Mouse (Mus musculus) R1 (cell line): ENCODE measurements around the gene Nr3c2.

Experiments used
- DNase-seq: peaks from one replicate; pipeline ENCODE4 v3.0.0-alpha.2; 2018; ENCODE audit warnings: low read depth, low spot score

Gene Nr3c2

DNA sequence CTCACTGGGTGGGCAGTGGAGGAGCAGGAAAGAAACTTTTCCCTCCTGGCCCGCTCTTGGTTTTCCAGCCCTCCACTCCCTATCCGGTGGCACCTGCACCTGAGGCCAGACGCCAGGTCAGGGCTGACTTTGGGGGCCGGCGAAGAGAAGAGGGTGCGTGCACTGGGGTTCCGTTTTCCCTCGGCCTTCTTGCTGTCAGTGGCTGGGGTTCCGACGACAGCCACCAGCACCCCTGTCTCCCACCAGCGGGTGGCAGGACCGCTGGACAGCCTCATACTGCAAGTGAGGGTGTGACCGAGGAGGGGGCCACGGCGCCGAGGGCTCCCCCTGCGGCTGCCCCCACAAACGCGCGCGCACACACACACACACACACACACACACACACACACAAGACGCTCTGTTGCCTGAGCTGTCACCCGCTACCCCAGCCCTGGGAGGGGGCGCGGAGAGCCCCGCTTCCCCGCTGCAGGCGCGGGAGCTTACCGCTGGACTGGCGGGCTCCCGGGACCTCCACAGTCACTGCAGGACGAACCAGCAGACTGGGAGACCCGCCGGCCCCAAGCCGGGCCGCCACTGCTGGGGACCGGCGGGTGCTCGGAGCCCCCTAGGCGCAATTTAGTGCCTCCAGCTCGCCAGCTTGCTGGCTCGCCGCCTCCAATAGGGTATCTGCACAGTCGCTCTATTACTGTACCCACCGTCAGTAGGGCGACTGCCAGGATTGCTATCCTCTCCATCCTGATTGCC lies at the start of gene Nr3c2:
Gene Nr3c2, plus strand, starts transcription at position 32 of the 744 bp plus-strand sequence.
- DNase-seq = peak; percentile 35

DNA sequence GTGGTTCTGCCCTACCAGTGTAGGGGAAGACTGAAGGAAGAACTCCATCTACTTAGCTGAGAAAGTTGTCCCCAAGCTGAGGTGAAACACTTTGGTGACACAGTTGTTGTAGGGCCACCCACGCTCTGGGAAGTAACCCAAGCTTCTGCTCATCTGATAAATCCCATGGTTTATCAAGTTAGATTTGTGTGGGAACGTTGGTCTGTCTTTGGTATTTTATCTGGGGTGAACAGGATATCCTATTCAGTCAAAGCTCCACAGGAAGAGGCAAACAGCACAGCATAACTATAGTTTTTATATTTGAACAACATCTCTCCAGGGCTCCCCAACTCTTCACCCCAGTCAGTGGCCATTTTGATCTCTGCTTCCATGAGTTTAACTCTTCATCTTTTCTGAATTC lies 40.7 kb upstream of the Nr3c2 start:
- no peak for DNase-seq

DNA sequence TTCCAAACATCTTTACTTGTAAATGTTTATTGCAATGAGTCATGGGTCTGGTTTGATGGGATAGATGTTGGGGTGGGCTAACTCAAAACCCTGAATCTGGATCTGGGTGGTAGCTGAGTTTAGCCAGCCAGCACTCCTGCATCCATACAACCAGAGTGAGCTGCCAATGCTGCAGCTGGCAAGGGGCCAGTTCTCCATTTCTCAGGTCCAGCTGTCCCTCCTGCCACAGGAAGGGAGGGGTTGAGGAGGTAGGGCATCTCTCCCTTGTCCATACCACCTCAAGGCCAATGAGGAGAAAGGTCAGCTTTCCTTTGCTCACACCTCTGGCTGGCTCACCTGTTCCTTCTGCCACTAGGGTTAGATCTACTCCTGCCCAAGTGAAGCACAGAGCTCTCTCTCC lies 39.5 kb upstream of the Nr3c2 start:
- peak; percentile 4 for DNase-seq

DNA sequence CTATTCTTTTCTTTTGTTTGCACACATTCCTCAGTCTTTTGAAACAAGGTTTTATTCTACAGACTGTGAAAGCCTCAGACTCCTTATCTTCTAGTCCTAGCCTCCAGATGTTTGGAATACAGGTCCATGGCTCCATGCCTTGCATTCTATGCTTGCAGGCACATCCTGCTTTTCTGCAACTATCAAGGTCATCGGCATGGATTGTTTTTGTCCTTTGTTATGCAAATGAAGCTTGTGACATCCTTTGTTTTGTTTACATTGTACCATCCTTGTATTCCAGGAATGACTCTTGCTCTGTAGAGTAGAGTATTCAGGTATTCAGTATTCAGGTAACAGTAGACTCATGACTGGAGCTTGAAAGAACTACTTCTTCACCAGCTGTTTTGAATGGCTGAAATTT lies 36.2 kb upstream of the Nr3c2 start:
- DNase-seq = peak; percentile 63

DNA sequence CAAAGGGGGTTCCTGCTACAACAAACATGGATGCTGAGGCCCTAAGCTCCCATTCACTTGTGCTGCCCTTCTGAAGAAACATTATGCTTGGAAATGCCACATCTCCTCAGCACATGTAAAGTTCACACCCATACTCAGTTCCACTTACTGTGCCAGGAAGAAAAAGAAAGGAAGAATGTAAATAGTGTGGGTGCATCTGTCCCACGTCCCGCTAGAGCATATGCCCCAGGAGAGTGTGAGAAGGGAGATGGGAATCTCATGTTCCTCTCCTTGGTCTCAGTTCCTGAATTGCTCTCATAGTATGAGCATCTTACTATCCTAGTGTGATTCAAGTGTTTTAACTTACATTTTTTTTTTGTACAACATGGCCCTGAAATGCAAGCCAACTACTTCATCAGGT lies 22.4 kb upstream of the Nr3c2 start:
- no peak for DNase-seq

DNA sequence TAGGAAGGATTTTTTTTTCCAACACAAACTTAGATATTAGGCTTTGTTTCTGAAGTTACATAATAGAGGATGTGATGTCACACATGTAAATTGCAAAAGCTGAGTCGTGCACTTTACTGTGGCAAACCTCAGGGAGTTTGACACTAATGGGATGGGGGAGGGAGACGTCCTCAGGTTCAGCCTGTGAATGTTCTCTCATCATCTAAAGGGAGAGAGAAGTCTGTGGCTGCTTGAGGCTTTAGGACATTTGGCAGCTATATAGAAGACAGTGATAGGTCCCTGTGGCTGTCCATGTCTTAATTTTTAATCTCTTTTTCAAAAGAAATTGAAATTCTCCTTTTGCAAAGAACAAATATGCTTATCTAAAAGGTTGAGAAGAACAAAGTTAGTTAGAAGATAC lies 2.2 kb upstream of the Nr3c2 start:
- no peak for DNase-seq

DNA sequence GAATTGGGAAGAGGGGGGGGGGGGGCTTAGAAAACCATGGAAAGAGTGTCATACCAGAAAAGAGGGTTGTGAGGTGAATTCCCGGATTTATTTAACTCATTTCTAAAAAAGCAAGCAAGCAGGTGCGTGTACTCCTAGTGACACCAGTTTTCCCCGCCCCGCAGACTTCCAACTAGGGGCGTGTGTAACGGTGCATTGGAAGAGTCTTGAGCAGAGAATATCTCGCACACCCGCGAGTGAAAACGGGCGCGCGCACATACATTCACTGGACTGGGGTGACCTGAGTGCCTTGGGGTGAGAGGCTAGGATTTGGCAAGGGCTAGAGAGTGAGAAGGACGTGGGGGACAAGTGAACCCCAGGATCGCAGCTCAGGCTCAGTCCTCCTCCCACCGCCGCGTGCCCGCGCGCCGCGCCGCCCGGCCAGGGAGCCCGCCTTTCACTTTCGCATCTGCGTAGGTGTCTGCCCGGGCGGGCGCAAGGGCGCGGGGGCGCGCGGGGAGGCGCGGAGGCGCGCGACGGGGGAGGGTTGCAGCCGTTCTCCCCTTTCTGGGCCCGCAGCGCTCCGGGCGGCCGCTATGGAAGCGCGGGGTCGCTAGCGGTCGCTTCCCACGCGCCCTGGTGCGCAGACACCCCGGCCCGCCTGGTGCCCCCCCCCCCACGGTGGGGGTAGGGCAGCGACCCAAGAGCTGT lies 376 bp upstream of the Nr3c2 start:
- DNase-seq = peak; percentile 76

- DNase-seq = peak; percentile 36
Observed at GRCm38 (mm10) chr8:76900155-76901141, 1.2 kb downstream of the Nr3c2 start.

DNA sequence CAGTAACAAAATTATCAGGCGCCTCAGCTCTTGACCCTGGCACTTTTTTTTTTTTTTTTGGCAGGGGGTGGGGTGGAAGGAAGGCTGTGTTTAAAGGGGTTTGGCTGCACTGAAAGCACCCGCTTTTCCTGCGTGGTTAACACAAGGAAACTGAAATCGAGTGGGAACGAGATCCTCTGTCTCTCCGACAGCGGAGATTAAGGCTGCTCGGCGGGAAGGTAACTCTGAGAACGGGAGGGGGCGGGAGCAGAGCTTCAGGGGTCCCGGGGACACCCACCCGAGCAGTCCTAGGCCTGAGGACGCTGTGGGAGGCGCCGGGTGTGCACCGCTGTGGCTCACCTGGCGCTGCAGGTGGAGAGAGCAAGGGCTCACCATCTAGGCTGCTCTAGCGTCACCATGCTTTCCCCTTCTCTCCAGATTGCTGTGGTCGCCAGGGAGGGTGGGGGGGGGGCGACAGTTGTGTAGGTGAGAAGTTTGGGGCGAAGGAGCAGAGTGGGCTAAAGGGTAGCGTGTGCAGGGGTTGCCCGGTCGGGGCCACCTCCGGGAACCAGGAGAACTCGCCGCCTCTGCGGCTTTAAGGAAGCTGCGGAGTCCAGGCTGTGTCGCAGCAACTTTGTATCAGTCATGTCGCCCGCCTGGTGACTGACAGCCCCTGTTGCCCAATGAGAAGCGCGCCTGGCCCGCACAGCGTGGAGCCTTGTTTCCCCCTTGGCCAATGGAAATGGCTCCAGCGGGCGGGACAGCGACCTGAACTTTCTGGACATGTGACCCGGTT lies 2.4 kb downstream of the Nr3c2 start:
- DNase-seq = peak; percentile 99

DNA sequence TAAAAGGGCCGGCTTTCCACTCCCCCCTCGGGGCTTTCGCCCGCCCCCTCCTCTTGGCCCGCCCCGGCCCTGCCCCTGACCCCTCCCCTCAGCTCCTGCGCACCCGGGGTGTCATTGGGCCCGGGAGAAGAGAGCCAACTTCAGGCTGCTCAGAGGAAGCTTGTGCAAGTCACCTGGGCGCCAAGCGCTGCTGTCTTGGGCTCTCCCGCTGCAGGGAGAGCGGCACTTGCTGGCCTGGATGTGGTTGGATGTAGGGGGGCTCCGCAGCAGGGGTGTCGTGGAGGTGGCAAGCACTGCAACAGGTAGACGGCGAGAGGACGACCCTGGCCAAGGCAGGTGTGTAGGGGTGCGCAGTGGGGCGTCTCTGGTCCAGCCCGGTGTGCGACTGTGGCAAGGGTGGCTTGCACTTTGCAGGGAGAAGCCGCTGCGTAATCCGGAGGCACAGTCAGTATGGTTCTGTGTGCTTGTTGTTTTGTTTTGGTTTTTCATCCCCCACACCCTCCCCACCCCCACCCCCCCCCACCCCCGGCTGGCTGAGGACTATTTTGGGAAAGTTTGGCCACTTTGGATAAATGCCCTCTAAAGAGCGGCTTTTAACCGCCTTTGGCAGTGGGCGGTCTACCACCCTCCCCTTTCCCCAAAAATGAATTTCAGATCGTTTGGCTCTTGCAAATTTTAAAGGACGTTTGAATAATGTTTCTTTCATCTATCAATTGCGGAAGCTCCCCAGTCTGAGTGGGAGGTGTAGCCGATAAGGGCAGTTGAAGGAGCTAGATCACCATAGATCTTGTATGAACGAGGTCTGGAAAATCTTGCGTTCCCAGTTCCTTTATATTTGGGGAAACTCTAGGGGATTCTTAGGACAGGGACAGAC lies 3.2 kb downstream of the Nr3c2 start:
- no peak for DNase-seq

GRCm38 (mm10) chr8:76911206-76911605 lies 12.0 kb downstream of the Nr3c2 start:
- no peak for DNase-seq

DNA sequence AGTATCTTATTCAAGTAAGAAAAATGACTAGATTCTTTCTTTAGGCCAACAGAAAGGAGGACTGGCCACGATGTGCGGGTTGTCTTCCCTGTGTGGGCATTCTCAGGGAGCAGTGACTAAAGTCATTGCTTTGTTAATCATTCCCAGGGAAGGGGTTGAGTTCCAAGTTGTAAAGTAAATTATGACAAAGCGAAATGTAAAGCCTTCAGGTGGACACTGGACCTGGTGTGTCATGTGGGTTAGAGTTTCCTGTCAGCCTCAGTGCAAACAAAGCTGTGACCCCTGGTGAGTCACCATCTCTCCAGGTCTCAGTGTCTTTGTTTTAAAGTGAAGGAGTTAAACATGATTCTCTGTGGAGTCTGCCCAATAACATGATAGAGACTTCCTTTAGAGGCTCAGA lies 13.4 kb downstream of the Nr3c2 start:
- DNase-seq = no peak

- DNase-seq = no peak
Observed at GRCm38 (mm10) chr8:76913207-76913606, 14.0 kb downstream of the Nr3c2 start.

GRCm38 (mm10) chr8:76915260-76915659 lies 16.0 kb downstream of the Nr3c2 start:
- no peak for DNase-seq

DNA sequence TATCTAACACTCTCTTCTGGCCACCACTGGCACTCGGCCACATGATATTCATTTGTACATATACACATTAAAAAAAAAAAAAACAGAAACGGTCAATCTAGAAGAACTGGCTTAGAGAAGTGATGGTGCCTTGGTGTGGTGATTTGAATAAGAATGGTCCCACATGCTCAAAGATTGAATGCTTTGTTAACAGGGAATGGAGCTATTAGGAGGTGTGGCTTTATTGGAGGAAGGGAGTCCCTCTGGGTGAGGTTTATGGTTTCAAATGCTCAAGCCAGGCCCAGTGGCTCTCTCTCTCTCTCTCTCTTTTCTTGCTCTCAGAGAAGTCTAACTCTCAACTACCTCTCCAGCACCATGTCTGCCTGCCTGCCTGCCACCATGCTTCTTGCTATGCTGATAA lies 20.3 kb downstream of the Nr3c2 start:
- DNase-seq = peak; percentile 67

GRCm38 (mm10) chr8:76924150-76924549 lies 24.9 kb downstream of the Nr3c2 start:
- no peak for DNase-seq

DNA sequence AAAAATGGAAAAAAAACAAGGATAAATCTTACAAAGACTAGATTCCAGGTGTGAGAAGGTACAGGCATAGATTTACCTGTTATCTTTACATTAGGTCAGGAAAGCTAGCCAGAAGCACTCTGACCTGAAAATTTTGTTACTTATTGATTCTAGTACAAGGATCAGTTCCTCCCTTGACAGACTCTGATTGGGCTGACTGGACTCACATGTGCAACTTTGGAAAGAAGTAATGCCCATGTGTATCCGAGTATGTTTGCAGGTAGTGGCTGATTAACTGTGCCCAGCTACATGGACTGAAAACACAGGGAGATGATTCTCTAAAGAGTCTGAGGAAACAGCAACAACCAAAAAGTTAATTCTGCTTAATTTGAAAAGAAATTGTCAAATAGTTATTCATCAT lies 29.1 kb downstream of the Nr3c2 start:
- no peak for DNase-seq

DNA sequence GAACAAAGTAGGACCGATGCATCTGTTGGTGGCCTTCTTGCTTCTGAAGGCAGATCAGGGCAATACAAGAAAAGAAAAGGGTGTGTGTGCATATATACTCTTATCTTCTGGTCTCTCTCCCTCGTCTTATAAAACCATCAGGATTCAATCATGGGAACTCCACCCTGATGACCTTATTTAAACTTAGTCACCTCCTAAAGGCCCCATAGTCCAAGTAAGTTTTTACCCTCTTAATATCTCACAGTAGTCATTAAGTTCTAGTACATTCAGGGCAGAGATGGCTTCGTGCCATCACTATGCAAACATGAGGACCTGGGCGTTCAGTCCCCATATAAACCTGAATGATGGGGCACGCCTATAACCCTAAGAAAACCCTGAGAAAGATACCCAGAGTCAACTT lies 29.6 kb downstream of the Nr3c2 start:
- DNase-seq = no peak

DNA sequence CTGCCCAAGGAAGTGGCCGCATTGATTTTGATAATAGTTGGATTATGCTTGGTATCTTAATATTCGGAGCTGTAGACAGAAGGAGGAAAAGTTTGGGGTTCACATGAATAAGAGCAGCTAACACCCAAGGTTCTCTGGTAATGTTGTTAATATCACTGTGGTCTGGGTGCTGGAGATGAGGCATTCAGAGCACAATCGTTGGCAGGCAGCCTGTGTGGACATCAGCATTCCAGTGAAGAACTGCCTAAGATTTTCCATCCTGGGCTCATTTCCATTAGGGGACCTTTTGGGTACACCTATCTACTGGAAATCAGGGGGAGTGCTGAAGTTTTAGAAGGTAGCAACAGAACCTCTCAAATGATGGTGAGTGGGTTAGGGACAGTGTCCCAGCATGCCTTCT lies 65.8 kb downstream of the Nr3c2 start:
- no peak for DNase-seq

- DNase-seq = no peak
Observed at GRCm38 (mm10) chr8:76971187-76971586, 71.9 kb downstream of the Nr3c2 start.
